Mouse (Mus musculus) cerebellum, adult 2 months (tissue): ENCODE measurements around the gene Tmppe.
"Not testable (repeated sequence)": the region's sequence is repeated elsewhere in the genome, so short reads cannot be mapped to it uniquely, and the experiment has no call there.

Experiments used
- CTCF ChIP-seq: fragments of 200-500 bp; IDR thresholded peaks from 2 replicates; pipeline ENCODE4 v1.5.1; 2011; ENCODE audit warnings: low read depth, mild to moderate bottlenecking, control low read depth, low read length, moderate library complexity, borderline replicate concordance; ENCODE audit not compliant: insufficient read depth
- POLR2A ChIP-seq: fragments of 200-500 bp; IDR thresholded peaks from 2 replicates; pipeline ENCODE4 v1.6.1; 2011; ENCODE audit warnings: low read length, control low read depth, borderline replicate concordance; ENCODE audit not compliant: insufficient read depth

GRCm38 (mm10) chr9:114369389-114369788 lies 31.5 kb upstream of the Tmppe start:
- TF ChIP-seq POLR2A, CTCF: not testable (repeated sequence)
